Mouse (Mus musculus): ENCODE measurements around the gene Tril. TPM values are rescaled to one million over a fixed set of nuclear protein-coding genes. Genes with fewer than 3 reads are reported as not detected.

Tril gene
- polyA plus RNA-seq, 1 experiment from 2014 or later: 26.5 TPM

GRCm38 (mm10) chr6:53781171-53781570 is 39.5 kb downstream of the Tril start:
- H3K9ac ChIP-seq (ENCODE audit: low read length): no peak overlapping the region
- no peaks in the 10 kb centered on the region for H3K27me3 ChIP-seq (ENCODE audit: control insufficient read depth, insufficient read depth, low read length)
- H3K9me3 ChIP-seq (ENCODE audit: control insufficient read depth, low read length): no peaks in the 10 kb centered on the region
- no peak overlapping the region for H3K4me2 ChIP-seq (ENCODE audit: low read depth, low read length, severe bottlenecking)
- 9% methylated on average over 4 of the region's 4 CpGs for WGBS
- no peaks in the 10 kb centered on the region for H3K4me1 ChIP-seq (replicated peaks; ENCODE audit: control insufficient read depth, insufficient read depth, low read length)
- no peaks in the 10 kb centered on the region for H3K36me3 ChIP-seq (ENCODE audit: control insufficient read depth, insufficient read depth, low read length)
- no peak for ATAC-seq (replicated peaks; ENCODE audit: low FRiP score)
- peak; percentile 73 for DNase-seq (ENCODE audit: low spot score)
- no peak overlapping the region for H3K4me3 ChIP-seq (ENCODE audit: low read depth, low read length)
- H3K27ac ChIP-seq (ENCODE audit: low read depth, low read length): no peak overlapping the region

GRCm38 (mm10) chr6:53780008-53780407 is 40.6 kb downstream of the Tril start:
- no peak for DNase-seq (ENCODE audit: low spot score)
- Histone ChIP-seq H3K36me3 (ENCODE audit: control insufficient read depth, insufficient read depth, low read length) (no peaks in the 10 kb centered on the region), H3K4me1 (replicated peaks; ENCODE audit: control insufficient read depth, insufficient read depth, low read length) (no peaks in the 10 kb centered on the region), H3K4me2 (ENCODE audit: low read depth, low read length, severe bottlenecking) (no peak overlapping the region), H3K27me3 (ENCODE audit: control insufficient read depth, insufficient read depth, low read length) (no peaks in the 10 kb centered on the region), H3K4me3 (ENCODE audit: low read depth, low read length) (no peak overlapping the region), H3K9ac (ENCODE audit: low read length) (no peak overlapping the region), H3K9me3 (ENCODE audit: control insufficient read depth, low read length) (no peaks in the 10 kb centered on the region), H3K27ac (ENCODE audit: low read depth, low read length) (no peak overlapping the region)
- 93% methylated on average over 5 of the region's 5 CpGs for WGBS
- no peak for ATAC-seq (replicated peaks; ENCODE audit: low FRiP score)

- 47% methylated on average over 7 of the region's 7 CpGs for WGBS
- ATAC-seq (replicated peaks; ENCODE audit: low FRiP score) (no peak), DNase-seq (ENCODE audit: low spot score) (no peak)
- no peaks in the 10 kb centered on the region for H3K4me1 ChIP-seq (replicated peaks; ENCODE audit: control insufficient read depth, insufficient read depth, low read length)
- H3K36me3 ChIP-seq (ENCODE audit: control insufficient read depth, insufficient read depth, low read length): no peaks in the 10 kb centered on the region
- H3K9me3 ChIP-seq (ENCODE audit: control insufficient read depth, low read length): no peaks in the 10 kb centered on the region
- no peak overlapping the region for H3K27ac ChIP-seq (ENCODE audit: low read depth, low read length)
- H3K4me3 ChIP-seq (ENCODE audit: low read depth, low read length): no peak overlapping the region
- no peak overlapping the region for H3K4me2 ChIP-seq (ENCODE audit: low read depth, low read length, severe bottlenecking)
- no peak overlapping the region for H3K9ac ChIP-seq (ENCODE audit: low read length)
- H3K27me3 ChIP-seq (ENCODE audit: control insufficient read depth, insufficient read depth, low read length): no peaks in the 10 kb centered on the region
Measured at GRCm38 (mm10) chr6:53779526-53779925, 41.1 kb downstream of the Tril start.

GRCm38 (mm10) chr6:53778424-53778955 is 42.1 kb downstream of the Tril start:
- Histone ChIP-seq H3K27ac (ENCODE audit: low read depth, low read length) (no peak overlapping the region), H3K36me3 (ENCODE audit: control insufficient read depth, insufficient read depth, low read length) (no peaks in the 10 kb centered on the region), H3K9ac (ENCODE audit: low read length) (no peak overlapping the region), H3K4me1 (replicated peaks; ENCODE audit: control insufficient read depth, insufficient read depth, low read length) (no peaks in the 10 kb centered on the region), H3K9me3 (ENCODE audit: control insufficient read depth, low read length) (no peaks in the 10 kb centered on the region), H3K27me3 (ENCODE audit: control insufficient read depth, insufficient read depth, low read length) (no peaks in the 10 kb centered on the region), H3K4me2 (ENCODE audit: low read depth, low read length, severe bottlenecking) (no peak overlapping the region), H3K4me3 (ENCODE audit: low read depth, low read length) (no peak overlapping the region)
- no peak for DNase-seq (ENCODE audit: low spot score)
- ATAC-seq (replicated peaks; ENCODE audit: low FRiP score): no peak
- WGBS: 84% methylated on average over 8 of the region's 8 CpGs

- no peak overlapping the region for H3K4me2 ChIP-seq (ENCODE audit: low read depth, low read length, severe bottlenecking)
- no peaks in the 10 kb centered on the region for H3K4me1 ChIP-seq (replicated peaks; ENCODE audit: control insufficient read depth, insufficient read depth, low read length)
- no peaks in the 10 kb centered on the region for H3K9me3 ChIP-seq (ENCODE audit: control insufficient read depth, low read length)
- no peaks in the 10 kb centered on the region for H3K36me3 ChIP-seq (ENCODE audit: control insufficient read depth, insufficient read depth, low read length)
- H3K4me3 ChIP-seq (ENCODE audit: low read depth, low read length): no peak overlapping the region
- WGBS: 91% methylated on average over 4 of the region's 4 CpGs
- H3K27me3 ChIP-seq (ENCODE audit: control insufficient read depth, insufficient read depth, low read length): no peaks in the 10 kb centered on the region
- H3K9ac ChIP-seq (ENCODE audit: low read length): no peak overlapping the region
- ATAC-seq (replicated peaks; ENCODE audit: low FRiP score) (no peak), DNase-seq (ENCODE audit: low spot score) (no peak)
- H3K27ac ChIP-seq (ENCODE audit: low read depth, low read length): no peak overlapping the region
Measured at GRCm38 (mm10) chr6:53768275-53768674, 52.4 kb downstream of the Tril start.

- Histone ChIP-seq H3K4me3 (ENCODE audit: low read depth, low read length) (no peak overlapping the region), H3K27me3 (ENCODE audit: control insufficient read depth, insufficient read depth, low read length) (no peaks in the 10 kb centered on the region), H3K4me1 (replicated peaks; ENCODE audit: control insufficient read depth, insufficient read depth, low read length) (no peaks in the 10 kb centered on the region), H3K9ac (ENCODE audit: low read length) (no peak overlapping the region), H3K27ac (ENCODE audit: low read depth, low read length) (no peak overlapping the region), H3K4me2 (ENCODE audit: low read depth, low read length, severe bottlenecking) (no peak overlapping the region), H3K9me3 (ENCODE audit: control insufficient read depth, low read length) (no peaks in the 10 kb centered on the region), H3K36me3 (ENCODE audit: control insufficient read depth, insufficient read depth, low read length) (no peaks in the 10 kb centered on the region)
- WGBS: 73% methylated on average over 10 of the region's 10 CpGs
- DNase-seq (ENCODE audit: low spot score): no peak
- no peak for ATAC-seq (replicated peaks; ENCODE audit: low FRiP score)
Measured at GRCm38 (mm10) chr6:53766243-53766915, 54.3 kb downstream of the Tril start.

- no peak overlapping the region for H3K9ac ChIP-seq (ENCODE audit: low read length)
- no peaks in the 10 kb centered on the region for H3K36me3 ChIP-seq (ENCODE audit: control insufficient read depth, insufficient read depth, low read length)
- no peak overlapping the region for H3K4me3 ChIP-seq (ENCODE audit: low read depth, low read length)
- no peak for ATAC-seq (replicated peaks; ENCODE audit: low FRiP score)
- DNase-seq (ENCODE audit: low spot score): no peak
- 76% methylated on average over 8 of the region's 8 CpGs for WGBS
- H3K9me3 ChIP-seq (ENCODE audit: control insufficient read depth, low read length): no peaks in the 10 kb centered on the region
- H3K4me2 ChIP-seq (ENCODE audit: low read depth, low read length, severe bottlenecking): no peak overlapping the region
- H3K4me1 ChIP-seq (replicated peaks; ENCODE audit: control insufficient read depth, insufficient read depth, low read length): no peaks in the 10 kb centered on the region; the same call in 1 of the 2 replicates
- H3K27ac ChIP-seq (ENCODE audit: low read depth, low read length): no peak overlapping the region
- H3K27me3 ChIP-seq (ENCODE audit: control insufficient read depth, insufficient read depth, low read length): no peaks in the 10 kb centered on the region
Measured at GRCm38 (mm10) chr6:53765731-53766130, 54.9 kb downstream of the Tril start.

All from forebrain, embryonic 11.5 days (tissue).